Mouse (Mus musculus) forebrain, embryonic 11.5 days (tissue): ENCODE measurements around the gene Bckdk. TPM values are rescaled to one million over a fixed set of nuclear protein-coding genes. Genes with fewer than 3 reads are reported as not detected.

Experiments used
- ATAC-seq: fragments of 200-750 bp; cut with Nextera tagmentation; replicated peaks from 2 replicates; pipeline ENCODE4 v1.8.0; 2017; ENCODE audit warnings: moderate TSS enrichment; ENCODE audit not compliant: low FRiP score
- DNase-seq: peaks from one replicate; pipeline ENCODE4 v3.0.0-alpha.2; 2017; ENCODE audit warnings: low spot score
- H3K27ac ChIP-seq: fragments of 300-500 bp; sonication (generic); 2 replicates; pipeline ENCODE4 v1.5.1; 2014; ENCODE audit warnings: low read depth, low read length
- H3K27me3 ChIP-seq: fragments of 300-500 bp; sonication (generic); 2 replicates; pipeline ENCODE4 v1.6.1; 2014; ENCODE audit warnings: mild to moderate bottlenecking, low read length, mixed read lengths; ENCODE audit not compliant: control insufficient read depth, insufficient read depth
- H3K36me3 ChIP-seq: fragments of 300-500 bp; sonication (generic); 2 replicates; pipeline ENCODE4 v1.6.1; 2014; ENCODE audit warnings: mild to moderate bottlenecking, low read length, moderate library complexity, mixed read lengths; ENCODE audit not compliant: control insufficient read depth, insufficient read depth
- H3K4me1 ChIP-seq: fragments of 300-500 bp; sonication (generic); replicated peaks from 2 replicates; pipeline ENCODE4 v1.6.1; 2014; ENCODE audit warnings: low read length, mixed read lengths; ENCODE audit not compliant: control insufficient read depth, insufficient read depth
- H3K4me2 ChIP-seq: fragments of 300-500 bp; sonication (generic); 2 replicates; pipeline ENCODE4 v1.6.1; 2014; ENCODE audit warnings: low read depth, mild to moderate bottlenecking, low read length, moderate library complexity, mixed read lengths; ENCODE audit not compliant: severe bottlenecking
- H3K4me3 ChIP-seq: fragments of 300-500 bp; sonication (generic); 2 replicates; pipeline ENCODE4 v1.5.1; 2014; ENCODE audit warnings: low read depth, low read length
- H3K9ac ChIP-seq: fragments of 300-500 bp; sonication (generic); 2 replicates; pipeline ENCODE4 v1.6.1; 2014; ENCODE audit warnings: low read length
- H3K9me3 ChIP-seq: fragments of 300-500 bp; sonication (generic); 2 replicates; pipeline ENCODE4 v1.6.1; 2016; ENCODE audit warnings: low read length, mixed read lengths; ENCODE audit not compliant: control insufficient read depth
- WGBS: fragments of 180-500 bp; shearing (Covaris S2); extraction: QIAGEN DNeasy Blood & Tissue Kit; methylation state at CpG from one replicate; pipeline ENCODE4 v1.1.7; 2014; 5-methylcytosine and 5-hydroxymethylcytosine counted together
- polyA plus RNA-seq: library from polyadenylated mRNA; unstranded; fragments of >200 nt; fragmentation: Nextera tagmentation; extraction: Ambion mirVana; gene quantifications from 2 replicates; pipeline ENCODE4 v1.2.1, GENCODE M21; 2014

The Bckdk gene
- polyA plus RNA-seq, 1 experiment from 2014 or later: 102 TPM

GRCm38 (mm10) chr7:127875627-127876001, 28.3 kb upstream of the Bckdk start:
- Histone ChIP-seq H3K9ac (peak overlapping the region; percentile 93), H3K4me1 (peaks cover 13% of the 10 kb centered on the region; the same call in 1 of the 2 replicates), H3K4me2 (peak overlapping the region; percentile 87; the same call in 1 of the 2 replicates), H3K36me3 (peaks cover 16% of the 10 kb centered on the region), H3K27me3 (no peaks in the 10 kb centered on the region), H3K9me3 (no peaks in the 10 kb centered on the region), H3K4me3 (peak overlapping the region; percentile 95), H3K27ac (peak overlapping the region; percentile 97)
- under 1% methylated on average over 43 of the region's 43 CpGs for WGBS
- DNase-seq: peak; percentile 99
- ATAC-seq: peak; percentile 95

DNA sequence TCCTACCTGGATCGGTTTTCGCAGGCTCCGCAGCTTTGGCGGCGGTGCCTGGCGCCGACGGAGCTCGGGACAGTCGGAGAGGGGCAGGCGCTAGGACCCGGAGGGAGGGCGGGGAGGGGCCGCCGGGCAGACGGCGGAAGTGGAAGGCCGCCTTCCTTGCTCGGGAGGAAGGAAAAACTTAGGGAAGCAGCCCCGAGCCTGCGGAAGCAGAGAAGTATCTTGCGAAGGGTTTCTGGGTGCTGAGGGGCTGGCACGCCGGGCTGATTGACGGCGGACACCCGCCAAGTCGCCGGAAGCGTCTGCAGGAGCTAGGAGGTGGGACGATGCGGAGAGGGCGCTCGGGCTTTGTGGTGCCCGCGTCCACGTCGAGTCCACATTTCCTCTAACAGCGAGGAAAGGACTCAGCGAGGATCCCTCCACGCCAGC, 27.8 kb upstream of the Bckdk start, which contains the start of gene Zfp646:
Gene Zfp646, plus strand, starts transcription at position 181 of the 426 bp plus-strand sequence.
- Histone ChIP-seq H3K27me3 (no peaks in the 10 kb centered on the region), H3K4me2 (peak within 1 kb of the TSS; percentile 87), H3K27ac (peak within 1 kb of the TSS; percentile 97), H3K36me3 (peaks cover 18% of the 10 kb centered on the region), H3K4me1 (peaks cover 13% of the 10 kb centered on the region; the same call in 1 of the 2 replicates), H3K4me3 (peak within 1 kb of the TSS; percentile 95), H3K9ac (peak within 1 kb of the TSS; percentile 93), H3K9me3 (no peaks in the 10 kb centered on the region)
- peak; percentile 86 for ATAC-seq
- peak; percentile 95 for DNase-seq
- WGBS: 0% methylated on average over 41 of the region's 41 CpGs

- Histone ChIP-seq H3K4me1 (peaks cover 13% of the 10 kb centered on the region; the same call in 1 of the 2 replicates), H3K27ac (peak within 1 kb of the TSS; percentile 97), H3K9me3 (no peaks in the 10 kb centered on the region), H3K27me3 (no peaks in the 10 kb centered on the region), H3K9ac (peak within 1 kb of the TSS; percentile 93), H3K4me2 (peak within 1 kb of the TSS; percentile 87), H3K36me3 (peaks cover 25% of the 10 kb centered on the region), H3K4me3 (peak within 1 kb of the TSS; percentile 95)
- DNase-seq (peak; percentile 94), ATAC-seq (peak; percentile 64)
- WGBS: under 1% methylated on average over 60 of the region's 60 CpGs
Measured at GRCm38 (mm10) chr7:127876467-127877348, 27.2 kb upstream of the Bckdk start, which contains the start of gene Zfp668. TSS of gene Zfp668 (minus strand) at chr7:127876828.

DNA sequence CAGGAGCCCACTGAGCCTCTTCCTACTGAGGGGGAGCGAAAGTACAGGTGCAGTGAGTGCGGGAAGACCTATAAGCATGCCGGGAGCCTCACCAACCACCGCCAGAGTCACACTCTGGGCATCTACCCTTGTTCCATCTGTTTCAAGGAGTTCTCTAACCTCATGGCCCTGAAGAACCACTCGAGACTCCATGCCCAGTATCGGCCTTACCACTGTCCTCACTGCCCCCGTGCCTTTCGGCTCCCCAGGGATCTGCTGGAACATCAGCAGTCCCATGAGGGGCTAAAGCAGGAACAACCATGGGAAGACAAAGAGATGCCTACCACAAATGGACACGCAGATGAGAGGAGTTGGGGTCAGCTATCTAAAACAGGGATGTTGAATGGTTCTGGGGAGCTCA, 24.6 kb upstream of the Bckdk start:
- H3K4me1 ChIP-seq: peaks cover 9% of the 10 kb centered on the region
- H3K36me3 ChIP-seq: peaks cover 45% of the 10 kb centered on the region
- ATAC-seq (no peak), DNase-seq (no peak)
- H3K9ac ChIP-seq: no peak overlapping the region
- no peaks in the 10 kb centered on the region for H3K27me3 ChIP-seq
- 93% methylated on average over 9 of the region's 9 CpGs for WGBS
- no peak overlapping the region for H3K4me3 ChIP-seq
- H3K27ac ChIP-seq: no peak overlapping the region
- no peaks in the 10 kb centered on the region for H3K9me3 ChIP-seq
- no peak overlapping the region for H3K4me2 ChIP-seq

DNA sequence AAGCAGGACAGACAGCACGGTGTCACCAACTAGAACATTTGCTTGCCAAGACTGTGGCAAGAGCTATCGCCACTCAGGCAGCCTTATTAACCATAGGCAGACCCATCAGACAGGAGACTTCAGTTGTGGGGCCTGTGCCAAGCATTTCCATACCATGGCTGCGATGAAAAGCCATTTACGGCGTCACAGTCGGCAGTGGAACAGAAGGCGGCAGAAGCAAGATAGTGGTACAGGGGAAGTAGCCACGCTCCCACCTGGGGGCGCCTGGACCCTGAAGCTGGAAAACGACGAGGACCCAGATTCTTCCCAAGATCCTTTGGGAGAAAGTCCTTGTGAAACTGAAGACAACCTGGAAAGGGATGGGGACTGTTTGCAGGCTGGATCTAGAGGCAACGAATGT, 23.5 kb upstream of the Bckdk start:
- no peak overlapping the region for H3K4me2 ChIP-seq
- H3K36me3 ChIP-seq: peaks cover 45% of the 10 kb centered on the region
- no peak overlapping the region for H3K27ac ChIP-seq
- DNase-seq: no peak
- H3K9ac ChIP-seq: no peak overlapping the region
- 89% methylated on average over 12 of the region's 12 CpGs for WGBS
- no peaks in the 10 kb centered on the region for H3K9me3 ChIP-seq
- no peak overlapping the region for H3K4me3 ChIP-seq
- H3K27me3 ChIP-seq: no peaks in the 10 kb centered on the region
- H3K4me1 ChIP-seq: peaks cover 6% of the 10 kb centered on the region
- ATAC-seq: no peak

GRCm38 (mm10) chr7:127885951-127886350, 17.9 kb upstream of the Bckdk start:
- no peaks in the 10 kb centered on the region for H3K9me3 ChIP-seq
- no peak overlapping the region for H3K9ac ChIP-seq

DNA sequence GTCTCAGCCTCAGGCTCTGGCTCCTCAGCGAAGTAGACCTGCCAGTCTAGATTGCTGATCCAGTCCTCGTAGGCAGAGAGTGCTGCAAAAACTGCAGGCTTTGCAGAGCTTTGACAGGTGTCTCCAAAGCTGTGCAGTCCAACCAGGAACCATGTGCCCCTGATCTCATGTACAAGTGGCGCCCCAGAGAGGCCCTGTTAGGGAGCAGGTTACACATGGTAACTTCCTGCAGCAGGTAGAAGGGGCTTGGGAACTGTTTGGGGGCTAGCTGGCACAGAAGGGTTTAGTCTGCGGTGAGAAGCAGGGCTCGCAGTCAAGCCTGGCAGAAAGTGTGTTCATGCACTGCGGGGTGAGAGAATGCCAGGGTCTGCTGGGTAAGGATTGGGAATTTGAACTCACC, 17.3 kb upstream of the Bckdk start:
- H3K4me1 ChIP-seq: no peaks in the 10 kb centered on the region; the same call in 1 of the 2 replicates
- H3K27me3 ChIP-seq: no peaks in the 10 kb centered on the region
- 93% methylated on average over 6 of the region's 6 CpGs for WGBS
- H3K9me3 ChIP-seq: no peaks in the 10 kb centered on the region
- DNase-seq: no peak
- H3K36me3 ChIP-seq: peaks cover 22% of the 10 kb centered on the region
- H3K27ac ChIP-seq: no peak overlapping the region
- no peak overlapping the region for H3K9ac ChIP-seq
- ATAC-seq: no peak
- H3K4me3 ChIP-seq: no peak overlapping the region
- H3K4me2 ChIP-seq: no peak overlapping the region

More at GRCm38 (mm10) chr7:127885951-127886350, 17.9 kb upstream of the Bckdk start:
- peaks cover 28% of the 10 kb centered on the region for H3K36me3 ChIP-seq
- H3K4me3 ChIP-seq: no peak overlapping the region
- H3K4me1 ChIP-seq: no peaks in the 10 kb centered on the region; the same call in 1 of the 2 replicates
- no peak for DNase-seq
- no peak overlapping the region for H3K27ac ChIP-seq
- no peak overlapping the region for H3K4me2 ChIP-seq
- ATAC-seq: no peak
- H3K27me3 ChIP-seq: no peaks in the 10 kb centered on the region
- 85% methylated on average over 6 of the region's 6 CpGs for WGBS

- ATAC-seq: no peak
- Histone ChIP-seq H3K9me3 (no peaks in the 10 kb centered on the region), H3K9ac (no peak overlapping the region), H3K36me3 (peaks cover 16% of the 10 kb centered on the region), H3K4me1 (no peaks in the 10 kb centered on the region; the same call in 1 of the 2 replicates), H3K27ac (no peak overlapping the region), H3K4me3 (no peak overlapping the region), H3K27me3 (no peaks in the 10 kb centered on the region), H3K4me2 (no peak overlapping the region)
- DNase-seq: no peak
- WGBS: 92% methylated on average over 8 of the region's 8 CpGs
Measured at GRCm38 (mm10) chr7:127887191-127887590, 16.7 kb upstream of the Bckdk start.
